Mouse (Mus musculus) CH12.LX (cell line): Measurements from ENCODE around the gene Tmem178. TPM values are rescaled to one million over a fixed set of nuclear protein-coding genes. Genes with fewer than 3 reads are reported as not detected.

ENCODE experiments used
- DNase-seq: peaks from one replicate; pipeline ENCODE4 v3.0.0-alpha.2; 2013; ENCODE audit errors: extremely low read depth
- H3K27ac ChIP-seq: 2 replicates; pipeline ENCODE4 v1.5.1; 2012; ENCODE audit warnings: low read depth, mild to moderate bottlenecking, control low read depth, moderate library complexity; ENCODE audit not compliant: insufficient read depth
- H3K27me3 ChIP-seq: replicated peaks from 2 replicates; pipeline ENCODE3; 2012; ENCODE audit warnings: inconsistent platforms
- H3K36me3 ChIP-seq, 2 experiments: replicated peaks in 1 of 2; 2 replicates each; pipeline versions ENCODE3 to v1.6.1; 2012; ENCODE audit warnings: inconsistent platforms in 1 of 2, low read length in 1 of 2, mild to moderate bottlenecking in 1 of 2, mixed read lengths in 1 of 2, moderate library complexity in 1 of 2; ENCODE audit not compliant: control insufficient read depth in 1 of 2, insufficient read depth in 1 of 2
- H3K4me1 ChIP-seq, 2 experiments: 2 replicates each; pipeline ENCODE4 v1.6.1; 2012; ENCODE audit warnings: inconsistent platforms in 1 of 2, moderate library complexity in 1 of 2; ENCODE audit not compliant: insufficient read depth in 2 of 2, control insufficient read depth in 1 of 2
- H3K4me2 ChIP-seq: 2 replicates; pipeline ENCODE4 v1.6.1; 2012; ENCODE audit warnings: low read depth, mild to moderate bottlenecking, control low read depth; ENCODE audit not compliant: poor library complexity, insufficient read depth, severe bottlenecking
- H3K4me3 ChIP-seq, 3 experiments: fragments of 150-350 bp in 1 of 3; sonication (generic) in 1 of 3; replicated peaks in 1 of 3; 2 replicates each; pipeline versions ENCODE3 to v1.5.1; 2011 to 2012; ENCODE audit warnings: low read depth in 2 of 3, low read length in 2 of 3, mild to moderate bottlenecking in 2 of 3, moderate library complexity in 2 of 3, control low read depth in 1 of 3, improper control_type of control experiment in 1 of 3, inconsistent platforms in 1 of 3, mixed read lengths in 1 of 3; ENCODE audit not compliant: poor library complexity in 1 of 3
- H3K79me2 ChIP-seq: replicated peaks from 2 replicates; pipeline ENCODE4 v1.6.1; 2012; ENCODE audit warnings: mild to moderate bottlenecking, moderate library complexity; ENCODE audit not compliant: control insufficient read depth, poor library complexity, insufficient read depth, severe bottlenecking; ENCODE audit errors: extremely low read depth
- H3K9ac ChIP-seq: 2 replicates; pipeline ENCODE4 v1.6.1; 2012; ENCODE audit warnings: low read depth, mild to moderate bottlenecking, control low read depth, moderate library complexity; ENCODE audit not compliant: insufficient read depth
- H3K9me3 ChIP-seq: replicated peaks from 2 replicates; pipeline ENCODE3; 2012; ENCODE audit warnings: low read length, inconsistent platforms, mixed read lengths
- BHLHE40 ChIP-seq: IDR thresholded peaks from 2 replicates; pipeline ENCODE4 v1.6.1; 2011; ENCODE audit warnings: mild to moderate bottlenecking, low read depth, low read length, improper control_type of control experiment
- CHD2 ChIP-seq: IDR thresholded peaks from 2 replicates; pipeline ENCODE4 v1.6.1; 2011; ENCODE audit warnings: low read length, improper control_type of control experiment
- CTCF ChIP-seq, 2 experiments: IDR thresholded peaks in 1 of 2; conservative IDR thresholded peaks in 1 of 2; 2 replicates each; pipeline ENCODE4 v1.5.1; 2011 to 2012; ENCODE audit warnings: low read depth in 2 of 2, low read length in 2 of 2, improper control_type of control experiment in 1 of 2, inconsistent platforms in 1 of 2, mild to moderate bottlenecking in 1 of 2, moderate library complexity in 1 of 2
- EP300 ChIP-seq: IDR thresholded peaks from 2 replicates; pipeline ENCODE4 v1.6.1; 2011; ENCODE audit warnings: low read length, improper control_type of control experiment
- GABPA ChIP-seq: IDR thresholded peaks from 2 replicates; pipeline ENCODE4 v1.6.1; 2012; ENCODE audit warnings: low read depth, low read length, improper control_type of control experiment, inconsistent platforms; ENCODE audit not compliant: insufficient replicate concordance
- JUN ChIP-seq: IDR thresholded peaks from 2 replicates; pipeline ENCODE4 v1.6.1; 2011; ENCODE audit warnings: low read depth, mild to moderate bottlenecking, low read length, improper control_type of control experiment, moderate library complexity; ENCODE audit not compliant: insufficient read depth
- KAT2A ChIP-seq: IDR thresholded peaks from 2 replicates; pipeline ENCODE4 v1.6.1; 2012; ENCODE audit warnings: low read length, improper control_type of control experiment, inconsistent platforms; ENCODE audit not compliant: insufficient replicate concordance
- MAZ ChIP-seq: IDR thresholded peaks from 2 replicates; pipeline ENCODE4 v1.6.1; 2012; ENCODE audit warnings: low read depth, mild to moderate bottlenecking, inconsistent platforms, low read length, improper control_type of control experiment, moderate library complexity
- MXI1 ChIP-seq: IDR thresholded peaks from 2 replicates; pipeline ENCODE4 v1.6.1; 2011; ENCODE audit warnings: mild to moderate bottlenecking, low read depth, low read length, improper control_type of control experiment
- MYC ChIP-seq: IDR thresholded peaks from 2 replicates; pipeline ENCODE4 v1.6.1; 2011; ENCODE audit warnings: low read depth, mild to moderate bottlenecking, improper control_type of control experiment, low read length
- NRF1 ChIP-seq: IDR thresholded peaks from 2 replicates; pipeline ENCODE4 v1.6.1; 2014; ENCODE audit warnings: low read depth, mild to moderate bottlenecking, inconsistent platforms, low read length, improper control_type of control experiment, moderate library complexity
- POLR2AphosphoS2 ChIP-seq: IDR thresholded peaks from 2 replicates; pipeline ENCODE4 v1.6.1; 2011; ENCODE audit warnings: low read depth, low read length, improper control_type of control experiment
- RAD21 ChIP-seq: IDR thresholded peaks from 2 replicates; pipeline ENCODE4 v1.6.1; 2011; ENCODE audit warnings: low read depth, mild to moderate bottlenecking, low read length, improper control_type of control experiment, moderate library complexity
- RCOR1 ChIP-seq: conservative IDR thresholded peaks from 2 replicates; pipeline ENCODE4 v1.6.1; 2012; ENCODE audit warnings: low read depth, mild to moderate bottlenecking, inconsistent platforms, low read length, improper control_type of control experiment
- SMC3 ChIP-seq: IDR thresholded peaks from 2 replicates; pipeline ENCODE4 v1.6.1; 2011; ENCODE audit warnings: low read depth, low read length, improper control_type of control experiment
- TBP ChIP-seq: conservative IDR thresholded peaks from 2 replicates; pipeline ENCODE4 v1.6.1; 2011; ENCODE audit warnings: low read depth, low read length, improper control_type of control experiment
- TCF12 ChIP-seq: IDR thresholded peaks from 2 replicates; pipeline ENCODE4 v1.6.1; 2014; ENCODE audit warnings: low read depth, mild to moderate bottlenecking, inconsistent platforms, low read length, improper control_type of control experiment
- USF1 ChIP-seq: IDR thresholded peaks from 2 replicates; pipeline ENCODE4 v1.6.1; 2014; ENCODE audit warnings: low read depth, mild to moderate bottlenecking, inconsistent platforms, low read length, improper control_type of control experiment
- ZNF384 ChIP-seq: IDR thresholded peaks from 2 replicates; pipeline ENCODE4 v1.6.1; 2012; ENCODE audit warnings: low read depth, low read length, improper control_type of control experiment, inconsistent platforms
- dilution Hi-C: fragments of 300-500 bp; cut with MboI; formaldehyde crosslinking; loops from 2 replicates; pipeline ENCODE4 v1.14.3; 2020; ENCODE audit warnings: low sequenced_read_pairs; ENCODE audit not compliant: extremely low pct_unique_long_range_greater_than_20kb, extremely low pct_ligation_motif_present
- in situ Hi-C: fragments of 300-500 bp; cut with MboI; formaldehyde crosslinking; loops from 3 replicates; pipeline ENCODE4 v1.14.3; 2019; ENCODE audit warnings: low sequenced_read_pairs, low pct_ligation_motif_present, low pct_unique_long_range_greater_than_20kb, mixed read lengths
- polyA plus RNA-seq: library from polyadenylated mRNA; unstranded; fragments of >175 nt; gene quantifications from 2 replicates; pipeline ENCODE4 v1.2.1, GENCODE M21; 2012; ENCODE audit warnings: low read depth; ENCODE audit not compliant: insufficient read length
- total RNA-seq, 2 experiments: library from RNA; depleted of rRNA; stranded (reverse); fragments of 300-350 nt in 1 of 2; fragments of >200 nt in 1 of 2; gene quantifications; 2 replicates each; pipeline ENCODE4 v1.2.3; 2012 to 2014

The Tmem178 gene
- total and polyA plus RNA-seq, 3 experiments = not detected

- H3K36me3 ChIP-seq = no peaks in the 10 kb centered on the region
- TF ChIP-seq TBP = no peak
- no peak for TF ChIP-seq TCF12
- TF ChIP-seq POLR2AphosphoS2 = no peak
- TF ChIP-seq NRF1 = no peak
- TF ChIP-seq MAZ = no peak
- no peak for TF ChIP-seq ZNF384
- no peak for TF ChIP-seq MXI1
- no peak for TF ChIP-seq USF1
- no peak for TF ChIP-seq CTCF (conservative IDR thresholded peaks at IDR 0.05 in 1 of 2, IDR thresholded peaks at IDR 0.05 in 1 of 2; ENCODE audit: low read depth in 2 of 2, low read length in 2 of 2)
- no peak for TF ChIP-seq KAT2A
- TF ChIP-seq EP300 = no peak
- no peak for TF ChIP-seq JUN
- TF ChIP-seq BHLHE40 = no peak
- TF ChIP-seq SMC3 = no peak
- H3K27me3 ChIP-seq = no peaks in the 10 kb centered on the region
- dilution Hi-C loops (no loop called here), in situ Hi-C loops (no loop called here)
- H3K4me1 ChIP-seq = no peaks in the 10 kb centered on the region
- H3K4me2 ChIP-seq = no peak overlapping the region
- no peak for DNase-seq
- no peaks in the 10 kb centered on the region for H3K79me2 ChIP-seq
- no peak overlapping the region for H3K27ac ChIP-seq
- H3K9ac ChIP-seq = no peak overlapping the region
- no peak overlapping the region for H3K4me3 ChIP-seq
- H3K9me3 ChIP-seq = no peaks in the 10 kb centered on the region
Observed at GRCm38 (mm10) chr17:81004454-81004853, 60.0 kb downstream of the Tmem178 start.

GRCm38 (mm10) chr17:81005292-81005691 is 60.9 kb downstream of the Tmem178 start:
- H3K4me1 ChIP-seq = no peaks in the 10 kb centered on the region
- no peak overlapping the region for H3K9ac ChIP-seq
- no peak for DNase-seq
- dilution Hi-C loops = no loop called here
- in situ Hi-C loops = no loop called here
- no peaks in the 10 kb centered on the region for H3K9me3 ChIP-seq
- no peak overlapping the region for H3K4me3 ChIP-seq
- no peak overlapping the region for H3K27ac ChIP-seq
- H3K36me3 ChIP-seq = no peaks in the 10 kb centered on the region
- TF ChIP-seq MYC (no peak), RCOR1 (no peak), ZNF384 (no peak), TBP (no peak), USF1 (no peak), GABPA (no peak), RAD21 (no peak), CHD2 (no peak)
- H3K27me3 ChIP-seq = no peaks in the 10 kb centered on the region
- no peaks in the 10 kb centered on the region for H3K79me2 ChIP-seq
- no peak overlapping the region for H3K4me2 ChIP-seq
